Mouse (Mus musculus) kidney, adult 18-20 months (tissue): ENCODE measurements around the gene Gstcd.

Experiments used
- DNase-seq: peaks from one replicate; pipeline ENCODE4 v3.0.0; 2021

The Gstcd gene

GRCm38 (mm10) chr3:133091664-133092273, at the start of gene Gstcd, which contains the start of gene Ints12:
TSS of gene Gstcd (minus strand) at chr3:133092033.
TSS of gene Ints12 (plus strand) at chr3:133091840.
- peak; percentile 93 for DNase-seq

GRCm38 (mm10) chr3:133132611-133133010, 40.8 kb upstream of the Gstcd start:
- DNase-seq: no peak

GRCm38 (mm10) chr3:133131372-133131771, 39.5 kb upstream of the Gstcd start:
- DNase-seq: no peak

- no peak for DNase-seq
Observed at GRCm38 (mm10) chr3:133113281-133113680, 21.4 kb upstream of the Gstcd start.

DNA sequence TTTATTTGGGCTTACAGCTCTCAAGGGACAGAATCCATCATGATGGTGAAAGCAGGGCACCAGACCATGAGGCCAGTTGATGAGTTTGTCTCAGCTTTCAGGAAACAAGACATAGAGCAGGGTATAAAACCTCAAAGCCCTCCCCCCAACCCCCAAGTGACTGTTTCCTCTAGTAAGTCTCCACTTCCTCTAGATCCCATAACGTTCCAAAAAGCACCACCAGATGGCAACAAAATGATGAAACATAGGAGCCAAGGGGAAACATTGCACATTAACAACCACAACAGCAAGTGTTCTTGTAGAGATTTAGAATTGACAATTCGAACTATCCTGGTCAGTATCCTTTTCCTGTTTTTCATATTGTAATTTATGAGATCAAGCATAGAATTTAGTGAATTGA, 19.9 kb upstream of the Gstcd start:
- DNase-seq: peak; percentile 13

GRCm38 (mm10) chr3:133109844-133110243, 18.0 kb upstream of the Gstcd start:
- DNase-seq: no peak

DNA sequence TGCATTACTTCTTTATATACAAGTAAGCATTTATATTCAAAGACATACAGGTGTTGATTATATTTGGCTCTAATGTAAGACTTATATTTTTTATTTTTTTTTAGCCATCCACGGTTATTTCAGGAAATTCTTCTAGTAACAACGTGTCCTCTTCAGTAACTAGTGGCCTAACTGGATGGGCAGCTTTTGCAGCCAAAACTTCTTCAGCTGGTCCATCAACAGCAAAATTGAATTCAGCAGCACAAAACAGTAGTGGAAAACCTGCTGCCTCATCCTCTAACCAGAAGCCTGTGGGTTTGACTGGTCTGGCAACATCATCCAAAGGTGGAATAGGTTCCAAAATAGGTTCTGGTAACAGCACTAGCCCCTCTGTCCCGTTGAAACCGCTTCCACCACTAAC, 16.9 kb upstream of the Gstcd start:
- peak; percentile 15 for DNase-seq

- DNase-seq: no peak
Observed at GRCm38 (mm10) chr3:133104436-133104835, 12.6 kb upstream of the Gstcd start.

DNA sequence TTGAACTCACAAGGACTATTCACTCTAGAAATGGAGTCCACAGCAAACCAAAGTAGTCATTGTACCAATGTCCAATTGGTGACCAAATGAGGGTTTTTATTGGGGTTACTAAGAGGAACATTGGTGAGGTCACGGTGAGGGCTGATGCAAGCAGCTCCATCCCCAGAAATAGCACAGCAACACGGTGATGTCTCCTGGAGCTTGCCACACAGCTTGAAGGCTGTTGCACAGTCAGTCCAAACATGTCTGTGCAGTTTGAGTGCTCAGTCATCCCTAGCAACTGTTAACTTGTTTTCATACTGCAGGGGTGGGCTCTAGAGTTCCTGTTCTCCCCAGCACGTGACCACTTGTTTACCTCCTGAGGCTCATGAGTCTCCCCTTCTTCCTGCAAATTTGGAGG, 11.9 kb upstream of the Gstcd start:
- no peak for DNase-seq

GRCm38 (mm10) chr3:133098909-133099308, 7.1 kb upstream of the Gstcd start:
- no peak for DNase-seq

GRCm38 (mm10) chr3:133098336-133098735, 6.5 kb upstream of the Gstcd start:
- no peak for DNase-seq

- DNase-seq: no peak
Observed at GRCm38 (mm10) chr3:133097936-133098335, 6.1 kb upstream of the Gstcd start.

- no peak for DNase-seq
Observed at GRCm38 (mm10) chr3:133094305-133094704, 2.5 kb upstream of the Gstcd start.

GRCm38 (mm10) chr3:133092936-133093335, 1.1 kb upstream of the Gstcd start:
- DNase-seq: no peak

- no peak for DNase-seq
Observed at GRCm38 (mm10) chr3:133092274-133092853, 531 bp upstream of the Gstcd start.

DNA sequence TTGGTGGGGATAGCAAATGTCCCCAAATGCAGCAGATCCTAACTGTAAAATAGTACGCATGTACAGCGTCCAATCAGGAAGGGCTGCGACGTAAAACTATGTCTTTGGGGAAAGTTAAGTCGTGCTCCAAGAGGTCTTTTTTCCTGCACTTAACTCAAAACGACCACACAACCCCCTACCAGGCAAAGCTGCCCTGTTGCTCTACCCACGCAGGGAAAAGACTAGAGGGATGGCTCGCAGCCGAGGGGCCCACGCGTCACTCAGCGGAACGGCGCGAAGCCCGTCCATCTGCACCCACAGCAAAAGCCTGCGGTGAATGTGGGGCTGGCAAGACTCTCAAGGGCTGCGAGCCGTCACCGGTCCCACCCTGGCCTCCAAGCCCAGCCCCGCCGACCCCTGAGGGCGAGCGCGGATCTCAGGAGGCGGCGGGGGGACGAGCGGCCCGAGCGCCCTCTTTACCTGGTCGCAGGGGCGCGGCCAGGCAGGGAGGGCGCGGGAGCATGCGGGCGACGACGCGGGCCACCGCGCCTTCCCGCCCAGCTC, 641 bp downstream of the Gstcd start:
- DNase-seq: no peak

- DNase-seq: no peak
Observed at GRCm38 (mm10) chr3:133090247-133091120, 1.3 kb downstream of the Gstcd start.

- no peak for DNase-seq
Observed at GRCm38 (mm10) chr3:133085858-133086257, 6.0 kb downstream of the Gstcd start.

- DNase-seq: no peak
Observed at GRCm38 (mm10) chr3:133082736-133083135, 9.1 kb downstream of the Gstcd start.

GRCm38 (mm10) chr3:133075560-133075959, 16.3 kb downstream of the Gstcd start:
- no peak for DNase-seq

DNA sequence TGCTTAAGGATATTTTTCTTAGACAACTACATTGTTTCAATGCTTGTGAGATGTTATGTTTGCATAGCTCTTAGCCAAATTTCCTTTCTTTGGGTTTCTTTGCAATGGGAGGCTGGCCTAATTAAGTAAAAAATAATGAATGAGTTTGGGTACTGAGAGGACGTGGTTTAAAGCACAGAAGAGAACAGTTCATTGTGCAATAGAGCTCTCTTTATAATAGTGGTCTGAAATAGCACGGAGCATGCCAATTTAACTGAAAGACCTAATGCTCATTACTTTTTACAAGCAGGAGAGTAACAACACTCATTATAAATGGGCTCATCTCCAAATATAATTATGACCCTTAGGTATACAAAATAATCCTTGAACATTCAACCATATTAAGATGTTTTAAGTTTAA, 39.8 kb downstream of the Gstcd start:
- no peak for DNase-seq

DNA sequence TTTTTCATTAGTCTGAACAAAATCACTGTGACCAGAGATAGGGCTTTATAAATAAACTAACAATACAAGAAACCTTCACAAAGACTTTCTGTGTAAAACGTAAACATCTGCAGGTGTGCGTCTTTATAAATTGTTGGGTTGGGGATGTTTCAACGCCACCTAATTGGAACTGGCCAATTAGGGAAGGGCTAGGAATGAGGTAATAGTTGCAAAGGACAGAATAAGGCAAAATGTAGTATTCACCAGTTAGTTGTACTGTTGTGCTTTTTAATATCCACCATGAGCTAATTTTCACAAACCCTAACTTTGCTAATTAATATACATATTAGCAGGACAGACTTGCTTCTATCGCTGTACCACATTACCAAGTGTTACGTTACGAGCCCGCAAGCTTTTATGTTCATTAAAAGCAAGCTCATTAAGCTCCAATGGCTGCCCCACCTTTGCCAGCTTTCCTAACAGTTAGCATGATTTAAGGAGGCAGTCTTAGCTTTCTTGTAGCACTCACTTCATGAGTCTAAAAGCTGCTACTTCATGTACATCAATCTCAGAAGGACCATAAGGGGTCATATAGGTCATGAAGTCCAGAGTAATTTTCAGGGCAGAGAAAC, 58.6 kb downstream of the Gstcd start:
- no peak for DNase-seq

GRCm38 (mm10) chr3:133026977-133027376, 64.9 kb downstream of the Gstcd start:
- no peak for DNase-seq
